Mouse (Mus musculus) olfactory bulb, adult 2 months (tissue): Measurements from ENCODE around the gene Gpd2.

Source experiments
- CTCF ChIP-seq: fragments of 200-500 bp; IDR thresholded peaks from 2 replicates; pipeline ENCODE4 v1.5.1; 2012; ENCODE audit warnings: low read depth, mild to moderate bottlenecking, low read length, moderate library complexity; ENCODE audit not compliant: insufficient read depth
- POLR2A ChIP-seq: fragments of 200-500 bp; IDR thresholded peaks from 2 replicates; pipeline ENCODE4 v1.6.1; 2012; ENCODE audit warnings: mild to moderate bottlenecking, low read depth, low read length, moderate library complexity; ENCODE audit not compliant: insufficient read depth

- TF ChIP-seq CTCF: no peak
- no peak for TF ChIP-seq POLR2A
Measured at GRCm38 (mm10) chr2:57397727-57398126, 160.3 kb downstream of the Gpd2 start.
